Mouse (Mus musculus) heart, postnatal 0 days (tissue): ENCODE measurements around the gene Cyp26a1.

ENCODE experiments used
- CTCF ChIP-seq: IDR thresholded peaks from 2 replicates; pipeline ENCODE4 v1.5.1; 2016; ENCODE audit warnings: antibody characterized with exemption, control low read depth, low read depth
- EP300 ChIP-seq: IDR thresholded peaks from 2 replicates; pipeline ENCODE4 v1.6.1; 2016; ENCODE audit warnings: antibody characterized with exemption, low read depth

DNA sequence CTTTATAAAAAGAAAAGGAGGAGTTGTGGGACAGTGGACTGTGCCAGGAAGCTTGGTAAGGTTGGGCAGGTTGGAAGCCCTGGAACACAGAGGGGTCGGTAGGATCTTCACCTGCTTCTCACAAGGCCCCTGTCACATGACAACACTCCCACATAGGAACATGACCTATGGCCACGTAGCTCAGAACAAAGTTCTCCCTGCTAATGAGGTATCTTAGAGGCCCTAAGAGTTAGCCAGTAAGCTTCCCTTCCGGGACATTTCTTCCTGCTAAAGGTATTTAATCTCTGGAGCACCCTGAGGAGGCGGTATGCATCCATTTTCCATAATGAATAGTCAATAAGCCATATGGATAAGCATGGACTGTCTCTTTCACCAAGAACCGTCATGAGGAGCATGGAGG lies 28.1 kb upstream of the Cyp26a1 start:
- TF ChIP-seq CTCF: no peak
- no peak for TF ChIP-seq EP300
